Mouse (Mus musculus) testis, adult 2 months (tissue): ENCODE measurements around the gene Zfp964.

Experiments used
- CTCF ChIP-seq: fragments of 200-500 bp; IDR thresholded peaks from 2 replicates; pipeline ENCODE4 v1.5.1; 2012; ENCODE audit warnings: low read depth, mild to moderate bottlenecking, inconsistent platforms, low read length, moderate library complexity; ENCODE audit not compliant: control insufficient read depth, insufficient read depth, insufficient replicate concordance
- POLR2A ChIP-seq: fragments of 200-500 bp; IDR thresholded peaks from 2 replicates; pipeline ENCODE4 v1.6.1; 2012; ENCODE audit warnings: low read depth, mild to moderate bottlenecking, inconsistent platforms, low read length, moderate library complexity; ENCODE audit not compliant: control insufficient read depth

DNA sequence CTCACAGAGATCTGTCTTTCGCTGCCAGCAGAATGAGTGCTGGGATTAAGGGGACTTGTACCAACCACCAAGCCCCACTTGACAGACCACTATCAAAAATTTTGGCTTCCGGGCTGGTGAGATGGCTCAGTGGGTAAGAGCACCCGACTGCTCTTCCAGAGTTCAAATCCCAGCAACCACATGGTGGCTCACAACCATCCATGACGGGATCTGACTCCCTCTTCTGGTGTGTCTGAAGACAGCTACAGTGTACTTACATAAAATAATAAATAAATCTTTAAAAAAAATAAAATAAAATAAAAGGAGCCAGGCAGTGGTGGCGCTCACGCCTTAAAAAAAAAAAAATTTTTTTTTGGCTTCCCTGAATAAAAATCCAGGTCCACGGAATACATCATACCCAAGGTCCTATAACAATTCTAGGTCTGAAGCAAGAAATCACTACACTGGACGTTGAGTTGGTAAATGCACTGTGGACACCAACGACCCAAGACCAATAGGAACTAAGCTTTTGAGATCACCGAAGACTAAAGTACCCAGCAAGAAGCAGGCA, 396 bp upstream of the Zfp964 start:
- TF ChIP-seq CTCF (no peak), POLR2A (no peak)
